In the genomic region with DNA sequence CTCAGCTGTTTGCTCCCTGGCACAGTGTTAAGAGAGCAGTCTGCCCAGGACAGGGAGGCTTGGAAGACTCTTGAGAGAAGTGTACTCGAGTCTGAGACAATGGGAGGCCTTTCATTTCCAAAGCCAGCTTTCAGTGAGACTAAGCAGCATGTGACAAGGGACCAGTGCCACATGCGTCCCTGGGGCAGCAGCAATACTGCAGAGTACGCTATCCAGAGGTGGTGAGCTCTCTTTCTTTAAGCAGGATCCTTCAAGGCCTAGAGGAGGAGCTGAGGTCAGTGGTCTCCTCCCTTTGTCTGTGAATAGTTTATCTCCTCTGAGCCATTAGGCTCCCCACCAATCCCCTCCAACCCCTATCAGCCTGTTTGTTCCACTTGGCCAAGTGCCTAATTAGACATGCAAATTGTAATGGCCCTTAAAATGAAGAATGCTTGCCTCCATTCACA, we compare ENCODE assay signal across 8 mouse cellular contexts. TPM values are rescaled to one million over a fixed set of nuclear protein-coding genes. Genes with fewer than 3 reads are reported as not detected.
DNase-seq lines count a peak whose midpoint lies in the region; ATAC-seq and TF ChIP-seq lines count a peak whose summit lies in the region.

No protein-coding gene starts in this region.

- peak; percentile 82 for ATAC-seq in liver, postnatal 0 days

- peak; percentile 15; the same call in 1 of the 2 replicates for TF ChIP-seq EP300 in liver, postnatal 0 days (IDR thresholded peaks at IDR 0.05; ENCODE audit: low read depth)

- no peaks in the 10 kb centered on the region for H3K9me3 ChIP-seq in liver, postnatal 0 days (ENCODE audit: low read length)

- 0 out of 2 replicates have a peak overlapping the region, but pooled peaks have one; percentile 4 for H3K27ac ChIP-seq in liver, postnatal 0 days (ENCODE audit: low read depth)

- H3K4me2 ChIP-seq in liver, postnatal 0 days (ENCODE audit: low read depth, low read length): no peak overlapping the region

- 52% methylated on average over 3 of the region's 3 CpGs for WGBS in liver, postnatal 0 days (ENCODE audit: insufficient replicate concordance)

- TF ChIP-seq CTCF in liver, postnatal 0 days (IDR thresholded peaks at IDR 0.05; ENCODE audit: low read depth): no peak

- no peaks in the 10 kb centered on the region for H3K36me3 ChIP-seq in liver, postnatal 0 days (replicated peaks; ENCODE audit: insufficient read depth, low read length)

- peak; percentile 19 for DNase-seq in embryo, embryonic 10.5 days (ENCODE audit: low spot score)
- no peak for DNase-seq in embryo, embryonic 10 days (ENCODE audit: low spot score)
- DNase-seq in embryo, embryonic 9.5 days (ENCODE audit: extremely low spot score): peak; percentile 10
- peak; percentile 24 for DNase-seq in layer of hippocampus, adult 11-12 months (ENCODE audit: low spot score)
- no peak for DNase-seq in liver, postnatal 0 days
- DNase-seq in retina, embryonic 14.5 days (ENCODE audit: low spot score): peak; percentile 49
- DNase-seq in spleen, postnatal 10 days (ENCODE audit: low spot score in 2 of 2): no peak
- DNase-seq in thymus, adult 18-20 months: no peak

- no peaks in the 10 kb centered on the region for H3K27me3 ChIP-seq in liver, postnatal 0 days (ENCODE audit: insufficient read depth, low read length)

- no peak overlapping the region for H3K4me3 ChIP-seq in liver, postnatal 0 days (ENCODE audit: low read depth, low read length)

- no peak overlapping the region for H3K9ac ChIP-seq in liver, postnatal 0 days (replicated peaks)

- H3K4me1 ChIP-seq in liver, postnatal 0 days (ENCODE audit: insufficient read depth): peaks cover 9% of the 10 kb centered on the region

RNA-seq across cellular contexts. Expression of a gene that starts 16.2 kb away (rescaled TPM):
- 0.19 and 0.46 TPM in 2 replicates for polyA plus RNA-seq in liver, postnatal 0 days (2015; fragmentation: Nextera tagmentation; extraction: Ambion mirVana)

RNA-seq across cellular contexts. Expression of a gene that starts 28.4 kb away (rescaled TPM):
- 79.0 and 79.2 TPM in 2 replicates for polyA plus RNA-seq in liver, postnatal 0 days (2015; fragmentation: Nextera tagmentation; extraction: Ambion mirVana)

Comparison
In these comparisons a context has a peak if more than half of its experiments do, and no peak if none do; other contexts are left out.
1. DNase-seq: peak in embryo, embryonic 10.5 days (single experiment), embryo, embryonic 9.5 days (single experiment), layer of hippocampus, adult 11-12 months (single experiment) and retina, embryonic 14.5 days (single experiment); none in embryo, embryonic 10 days (single experiment), liver, postnatal 0 days (single experiment), spleen, postnatal 10 days (0 of 2) and thymus, adult 18-20 months (0 of 2).